Mouse (Mus musculus) monocyte, adult 5-6 weeks (primary cell): Measurements from ENCODE around the gene Grin2b. TPM values are rescaled to one million over a fixed set of nuclear protein-coding genes. Genes with fewer than 3 reads are reported as not detected.
"Not testable (repeated sequence)": the region's sequence is repeated elsewhere in the genome, so short reads cannot be mapped to it uniquely, and the experiment has no call there.

Source experiments
- ATAC-seq: fragments of 153-309, 156-312 bp; replicated peaks from 2 replicates; pipeline ENCODE4 v1.8.0; 2017; ENCODE audit warnings: mild to moderate bottlenecking; ENCODE audit not compliant: low TSS enrichment, insufficient number of reproducible peaks, severe bottlenecking, poor library complexity, low FRiP score
- total RNA-seq: library from RNA; stranded (forward); fragments of 200-1000, 200-491, 200-594 nt; gene quantifications from 3 replicates; pipeline ENCODE4 v1.2.3, GENCODE M21; 2017

Gene Grin2b
- total RNA-seq, 1 experiment from 2014 or later: 0.10 TPM

DNA sequence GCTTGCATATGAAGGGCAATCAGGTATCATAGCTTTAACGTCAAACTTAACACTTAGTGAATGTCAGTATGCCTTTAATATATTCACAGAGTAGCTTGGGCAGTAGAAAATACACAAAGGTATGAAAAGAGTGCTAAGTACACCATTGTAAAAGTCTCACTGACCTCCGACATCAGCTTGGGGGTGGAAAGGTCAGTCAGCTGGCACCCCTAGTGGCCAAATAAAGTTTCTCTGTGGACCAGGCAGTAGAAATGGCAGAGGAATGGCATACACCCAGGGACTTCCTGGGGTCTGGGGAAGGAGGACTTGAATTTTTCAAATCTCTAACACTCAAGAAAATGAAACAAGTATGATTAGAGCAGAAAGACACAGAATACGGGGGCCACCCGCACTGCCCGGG, 339.8 kb downstream of the Grin2b start:
- ATAC-seq: no peak

DNA sequence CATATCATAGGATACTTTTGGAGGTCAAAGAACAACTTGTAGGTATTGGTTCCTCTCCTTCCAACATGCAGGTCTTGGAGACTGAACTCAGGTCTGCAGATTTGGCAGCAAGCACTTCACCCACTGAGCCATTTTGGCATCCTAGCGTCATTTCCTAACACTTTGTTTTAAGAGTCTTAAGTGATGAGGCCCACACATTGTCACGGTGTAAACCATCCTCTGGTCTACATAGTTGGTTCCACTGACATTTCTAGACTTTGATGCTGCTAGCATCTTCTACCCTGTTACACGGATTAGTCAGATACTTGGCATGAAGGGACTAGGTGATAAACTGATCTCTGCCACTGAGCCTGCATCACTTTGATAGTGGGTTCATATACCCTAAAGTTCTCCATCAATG, 341.3 kb downstream of the Grin2b start:
- no peak for ATAC-seq

DNA sequence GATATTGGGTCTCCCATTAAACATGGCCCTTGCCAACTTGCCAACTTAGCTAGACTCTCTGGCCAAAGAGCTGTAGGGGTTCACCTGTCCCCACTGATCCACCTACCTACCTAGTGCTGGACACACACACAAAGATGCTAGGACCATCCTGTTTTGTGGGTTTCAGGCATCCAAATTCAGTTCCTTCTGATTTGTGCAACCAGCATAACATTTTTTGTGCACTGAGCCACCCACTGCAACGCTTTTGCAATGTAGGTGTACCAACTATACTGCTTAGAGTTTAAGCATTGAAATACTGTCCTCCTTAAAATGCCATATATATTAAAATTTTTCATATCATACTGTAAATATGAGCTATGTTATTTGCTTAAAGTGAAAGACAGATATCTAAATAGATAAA, 342.3 kb downstream of the Grin2b start:
- ATAC-seq: no peak

DNA sequence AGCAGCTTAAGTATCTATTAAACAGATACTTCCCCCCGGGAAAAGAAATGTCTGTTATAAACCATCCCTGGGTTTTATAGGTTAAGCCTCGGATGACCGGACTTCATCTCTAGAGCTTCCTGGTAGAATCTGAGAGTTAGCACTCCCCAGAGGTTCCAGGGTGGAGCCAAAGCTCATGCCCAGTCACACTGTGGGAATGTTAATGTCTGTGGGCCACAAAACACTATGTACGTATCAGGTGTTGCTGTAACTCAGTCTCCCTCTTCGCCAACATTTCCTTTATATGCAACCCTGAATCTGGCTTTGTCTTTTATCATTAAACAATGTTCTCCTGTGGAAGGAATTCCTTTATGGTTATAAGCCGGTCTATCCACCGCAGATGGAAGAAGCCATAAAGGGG, 343.9 kb downstream of the Grin2b start:
- ATAC-seq: no peak

DNA sequence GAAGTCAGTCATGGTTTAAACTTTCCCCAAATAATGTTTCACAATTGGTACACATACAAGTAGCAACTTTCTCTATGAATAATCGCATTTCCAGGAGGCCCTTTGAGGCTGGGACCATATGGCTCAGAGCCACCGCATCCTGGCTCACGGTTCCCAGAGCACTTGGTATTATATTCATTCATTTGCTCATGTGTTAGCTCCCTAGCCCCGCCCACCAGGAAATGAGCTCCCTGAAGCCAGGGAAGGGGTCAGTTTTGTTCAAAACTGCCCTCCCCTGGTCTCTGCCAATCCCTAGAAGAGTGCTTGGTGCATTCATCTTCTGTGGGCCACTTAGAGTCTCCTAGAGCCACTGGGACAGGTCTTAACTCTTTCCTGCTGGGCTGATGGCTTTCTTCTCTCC, 344.3 kb downstream of the Grin2b start:
- ATAC-seq: no peak

DNA sequence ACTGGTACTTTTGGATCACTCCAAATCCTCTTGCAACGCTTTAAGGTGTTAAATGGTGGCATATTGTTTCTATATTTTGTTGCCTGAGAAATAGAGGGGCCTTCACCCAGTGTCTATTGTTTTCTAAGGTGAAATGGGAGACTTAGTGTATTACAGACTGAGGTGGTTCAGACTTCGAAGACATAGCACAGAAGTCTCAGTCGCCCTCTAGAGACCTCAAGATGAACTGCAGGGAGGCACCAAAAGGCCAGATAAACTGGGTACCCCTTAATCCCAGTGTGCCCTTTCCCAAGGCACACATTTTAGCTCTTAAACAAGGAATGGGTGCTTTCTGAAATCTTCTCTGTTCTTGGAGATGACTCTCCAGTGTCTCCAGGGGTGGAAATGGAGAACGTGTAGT, 345.4 kb downstream of the Grin2b start:
- ATAC-seq: no peak

DNA sequence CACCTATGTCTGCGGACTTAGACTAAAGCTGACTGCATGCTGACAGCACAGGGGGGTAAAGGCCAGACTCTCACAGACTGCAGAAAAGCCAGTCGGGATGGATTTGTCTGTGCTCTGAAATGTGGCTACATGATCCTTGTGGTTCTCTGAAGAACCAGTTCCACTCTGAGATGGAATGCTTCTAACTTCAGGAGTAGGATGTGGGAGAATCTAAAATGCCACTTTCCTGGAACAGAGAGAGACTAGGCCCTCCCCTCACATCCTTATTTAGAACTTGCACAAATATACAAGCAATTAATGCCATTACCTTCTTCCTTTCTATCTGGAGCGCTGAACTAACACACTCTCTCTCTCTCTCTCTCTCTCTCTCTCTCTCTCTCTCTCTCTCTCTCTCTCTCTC, 346.0 kb downstream of the Grin2b start:
- no peak for ATAC-seq

DNA sequence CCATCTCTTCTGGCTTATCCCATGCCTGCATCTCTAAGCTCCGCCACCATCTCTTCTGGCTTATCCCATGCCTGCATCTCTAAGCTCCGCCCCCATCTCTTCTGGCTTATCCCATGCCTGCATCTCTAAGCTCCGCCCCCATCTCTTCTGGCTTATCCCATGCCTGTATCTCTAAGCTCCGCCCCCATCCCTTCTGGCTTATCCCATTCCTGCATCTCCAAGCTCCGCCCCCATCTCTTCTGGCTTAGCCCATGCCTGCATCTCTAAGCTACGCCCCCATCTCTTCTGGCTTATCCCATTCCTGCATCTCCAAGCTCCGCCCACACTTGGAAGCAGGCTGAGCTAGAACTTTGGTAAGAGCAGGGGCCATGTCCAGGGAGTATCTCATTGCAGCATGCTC, 346.5 kb downstream of the Grin2b start:
- ATAC-seq: not testable (repeated sequence)

DNA sequence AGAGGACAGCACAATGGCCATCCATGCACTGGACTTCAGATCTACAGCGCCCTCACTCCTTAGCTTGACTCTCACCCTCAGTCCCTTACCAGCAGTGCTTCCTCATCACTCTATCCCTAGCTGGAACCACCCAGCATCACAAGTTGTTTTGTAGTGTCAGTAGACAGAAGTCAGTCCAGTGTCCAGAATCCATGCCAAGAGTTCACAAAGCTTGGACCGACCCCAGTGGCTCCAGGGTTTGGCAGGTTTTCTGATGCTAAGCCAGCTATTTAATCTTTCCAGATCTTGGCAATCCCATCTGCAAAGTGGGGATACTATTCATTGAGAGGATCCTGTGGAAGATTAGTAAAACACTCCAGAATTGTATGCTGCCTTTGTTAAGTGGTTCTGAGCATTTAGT, 355.9 kb downstream of the Grin2b start:
- no peak for ATAC-seq

DNA sequence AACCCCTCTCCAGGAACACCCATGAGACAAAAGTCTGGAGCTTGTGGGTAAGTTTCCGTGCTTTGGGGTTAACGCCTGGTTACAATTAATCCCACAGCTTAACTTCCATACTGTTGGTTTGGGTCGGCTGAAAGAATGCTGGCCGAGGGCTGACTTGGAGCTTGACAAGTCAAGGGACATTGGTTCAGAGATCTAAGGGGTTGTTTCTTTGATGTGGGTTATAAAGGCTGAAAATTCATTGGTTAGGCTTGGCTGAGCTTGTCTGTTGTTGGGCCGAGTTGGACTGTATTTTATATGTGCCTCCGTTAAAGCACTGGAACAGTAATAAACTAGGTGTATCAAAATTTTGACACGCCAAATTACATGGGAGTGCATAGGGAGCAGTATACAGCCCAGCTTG, 359.6 kb downstream of the Grin2b start:
- ATAC-seq: no peak

DNA sequence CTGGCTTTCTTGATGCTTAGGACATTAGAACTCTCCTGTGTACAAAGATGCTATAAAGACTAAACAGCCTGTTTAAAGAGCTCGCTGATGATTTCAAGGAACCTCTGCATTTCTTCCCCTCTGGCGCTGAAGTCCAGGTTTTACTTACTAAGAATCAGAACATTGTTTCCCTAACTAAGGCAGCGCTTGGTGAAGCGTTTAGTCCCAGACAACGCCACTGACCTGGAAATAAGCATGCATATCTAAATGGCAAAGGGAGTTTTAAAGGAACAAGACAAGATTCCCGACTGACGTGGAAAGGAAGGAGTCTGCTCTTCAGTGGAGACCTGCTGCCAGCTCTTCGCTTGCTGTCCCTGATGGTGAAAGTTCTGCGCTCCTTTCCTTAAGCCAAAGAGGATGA, 367.9 kb downstream of the Grin2b start:
- ATAC-seq: no peak

DNA sequence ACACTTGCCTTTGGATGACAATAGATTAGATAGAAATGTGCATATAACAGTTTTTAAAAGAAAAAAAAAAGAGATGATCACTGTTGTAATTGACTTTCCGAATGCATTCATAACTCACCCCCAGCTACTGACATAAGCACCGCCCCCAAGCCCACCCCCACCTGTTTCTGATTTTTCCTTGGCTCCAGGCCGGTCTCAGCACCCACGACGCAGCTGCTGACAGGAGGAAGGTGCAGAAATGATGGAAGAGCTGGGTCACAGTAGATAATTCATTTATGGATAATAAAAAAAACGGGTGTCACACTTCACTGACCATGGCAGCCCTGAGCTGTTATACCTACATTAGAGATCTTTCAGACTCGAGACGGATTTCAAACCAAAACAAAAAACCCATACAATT, 373.4 kb downstream of the Grin2b start:
- ATAC-seq: no peak

DNA sequence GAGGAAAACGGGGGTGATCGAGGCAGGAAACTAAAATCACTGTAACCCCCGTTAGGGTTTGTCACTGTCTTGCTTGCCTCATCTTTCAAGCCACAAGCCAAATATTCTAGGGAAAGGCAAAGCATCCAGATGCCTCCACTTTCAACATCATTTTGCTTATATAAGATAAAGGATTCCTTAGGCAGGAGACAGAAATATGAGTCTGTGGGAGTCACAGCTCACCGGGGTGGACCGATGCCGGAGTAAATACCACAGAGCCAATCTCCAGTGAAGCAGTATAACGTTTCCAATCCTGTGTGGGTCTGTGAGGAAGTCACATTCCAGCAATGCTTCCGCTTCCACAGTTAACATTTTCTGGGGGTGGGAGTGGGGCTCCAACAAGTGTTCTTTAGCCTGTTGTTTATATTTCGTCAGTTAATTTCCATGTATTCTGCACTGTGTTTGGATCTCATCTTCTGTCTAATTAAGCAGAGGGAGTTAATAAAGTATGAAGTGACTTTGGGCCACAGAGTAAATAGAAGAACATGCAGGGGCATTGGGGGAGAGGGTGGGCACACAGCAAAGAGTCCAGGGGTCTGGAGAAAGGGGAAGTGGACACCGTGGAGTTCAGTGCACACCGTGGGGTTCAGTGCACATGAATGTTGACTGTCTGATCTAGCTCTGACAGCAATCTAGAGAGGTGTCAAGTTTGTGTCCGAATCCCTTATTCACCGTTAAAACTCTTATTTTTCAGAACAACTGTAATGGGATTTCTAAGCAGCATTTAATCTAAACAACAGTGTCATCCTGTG, 374.9 kb downstream of the Grin2b start:
- no peak for ATAC-seq

DNA sequence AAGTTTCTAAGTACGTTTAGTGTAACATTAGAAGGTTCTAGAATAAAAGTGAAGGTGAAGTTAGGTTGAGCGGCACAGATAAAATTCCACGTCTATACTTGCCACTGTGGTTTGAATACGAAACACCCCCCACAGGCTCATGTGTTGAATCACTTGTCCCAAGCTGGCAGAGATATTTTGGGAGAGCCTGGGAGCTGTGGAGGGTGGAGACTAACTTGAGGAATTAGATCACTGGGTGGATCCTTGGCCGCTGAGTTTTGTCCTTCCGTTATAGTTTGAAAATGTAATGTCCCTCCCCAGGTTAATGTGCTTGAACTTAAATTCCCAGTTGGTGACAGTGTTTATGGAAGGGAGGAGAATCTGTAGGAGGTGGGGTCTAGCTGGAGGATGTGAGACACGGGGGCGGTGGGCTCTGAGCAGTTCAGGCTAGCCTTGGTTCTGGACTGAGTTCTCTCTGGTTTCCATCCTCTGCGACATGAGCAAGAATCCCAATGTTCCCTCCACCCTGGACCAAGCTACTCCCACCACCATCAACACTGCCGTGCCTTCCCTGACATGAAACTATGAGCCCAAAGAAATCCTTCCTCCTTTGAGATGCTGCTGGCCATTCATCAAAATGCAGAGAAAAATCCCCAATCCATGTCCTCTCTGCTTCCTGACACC, 375.8 kb downstream of the Grin2b start:
- no peak for ATAC-seq

DNA sequence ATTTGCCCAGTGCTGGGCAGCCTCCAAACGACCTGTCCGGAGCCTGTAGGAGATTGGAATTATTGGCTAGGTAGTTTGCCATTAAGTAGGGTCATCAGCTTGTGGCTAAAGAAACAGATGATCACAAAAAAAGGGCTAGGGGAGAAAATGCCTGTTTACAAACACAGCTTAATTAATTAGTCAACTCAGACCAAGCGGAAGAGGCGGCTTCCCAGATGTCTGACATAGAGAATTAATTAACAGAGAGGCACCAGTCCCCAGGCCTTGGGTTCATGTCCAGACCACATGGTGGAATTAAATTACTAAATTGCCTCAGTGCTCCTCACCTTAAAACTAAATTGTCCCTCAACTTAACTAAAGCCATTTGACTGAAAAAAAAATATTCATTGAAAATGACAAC, 376.4 kb downstream of the Grin2b start:
- no peak for ATAC-seq

DNA sequence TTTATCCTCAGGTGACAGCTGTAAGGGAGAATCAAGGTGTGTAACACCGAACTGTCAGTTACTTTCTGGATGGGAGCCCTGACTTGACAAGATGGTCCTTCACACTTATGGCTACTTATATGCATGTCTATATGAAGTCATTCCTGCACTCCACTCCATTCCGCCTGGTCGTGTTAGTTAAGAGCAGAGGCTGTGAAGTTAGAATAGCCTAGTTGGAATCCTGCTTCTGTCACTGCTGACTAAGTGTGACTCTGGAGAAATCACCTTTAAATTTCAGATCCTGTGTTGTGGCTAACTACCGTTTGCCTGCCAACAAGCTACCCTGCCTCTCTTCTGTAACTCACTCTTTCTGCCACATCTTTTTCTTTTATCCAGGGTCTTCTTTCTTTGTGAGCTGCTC, 381.9 kb downstream of the Grin2b start:
- no peak for ATAC-seq

DNA sequence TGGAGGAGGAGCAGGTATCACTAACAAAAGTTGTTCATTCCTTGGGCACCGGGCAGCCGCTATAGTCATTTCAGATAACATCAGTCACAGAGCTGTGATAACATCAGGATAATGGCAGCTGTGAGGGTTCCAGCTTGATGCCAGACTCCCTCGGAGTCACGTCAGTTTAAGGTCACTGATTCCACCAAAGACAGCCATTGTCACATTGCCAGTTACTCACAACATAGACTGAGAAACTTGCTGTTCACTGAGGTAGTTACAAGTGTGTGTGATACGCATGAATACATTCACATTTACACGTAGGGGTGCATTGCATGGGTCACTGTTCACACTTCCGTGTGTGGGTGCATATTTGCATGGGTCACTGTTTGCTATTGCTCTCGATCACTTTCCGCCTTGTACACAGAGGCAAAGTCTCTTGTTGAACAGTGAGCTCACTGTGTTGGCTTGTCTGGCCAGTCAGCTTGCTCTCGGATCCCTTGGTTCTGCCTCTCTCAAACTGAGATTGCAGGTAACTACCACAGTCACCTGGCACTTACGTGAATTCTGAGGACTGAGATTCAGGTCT, 383.6 kb downstream of the Grin2b start:
- no peak for ATAC-seq

DNA sequence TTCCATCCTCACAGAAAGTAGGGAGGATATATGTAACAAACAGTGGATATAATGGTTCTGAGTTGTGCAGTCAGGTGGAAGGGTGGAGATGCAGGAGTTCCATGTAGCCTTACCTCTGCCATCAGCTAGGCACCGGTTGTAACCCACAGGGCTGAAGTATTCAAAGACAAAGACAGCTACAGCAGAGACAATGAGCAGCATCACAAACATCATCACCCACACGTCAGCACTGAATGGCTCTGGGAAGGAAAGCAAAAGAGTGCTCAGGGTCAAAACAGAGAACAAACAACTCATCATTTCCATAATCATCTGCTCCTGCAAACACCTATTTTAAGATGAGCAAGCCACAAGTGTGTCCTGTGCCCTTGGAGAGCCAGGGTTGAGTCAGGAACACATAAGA, 398.6 kb downstream of the Grin2b start:
- no peak for ATAC-seq

DNA sequence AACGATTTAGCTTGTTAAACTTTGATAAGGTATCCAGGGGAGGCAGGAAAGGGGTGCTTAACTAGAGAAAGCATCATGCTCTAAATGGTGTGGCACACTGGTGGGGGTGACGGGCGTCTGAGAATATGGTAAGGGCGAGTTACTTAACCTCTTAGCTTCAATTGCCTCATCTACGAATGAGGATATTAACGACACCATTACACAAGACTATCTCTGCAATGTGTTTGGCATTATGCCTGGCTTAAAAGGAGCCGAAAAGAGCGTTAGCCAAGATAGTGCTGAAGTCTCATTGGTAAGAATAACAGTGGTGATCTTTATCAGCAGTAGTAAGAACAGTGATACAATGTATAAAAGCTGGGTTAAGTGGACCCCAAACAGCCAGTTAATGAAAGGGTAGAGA, 405.7 kb downstream of the Grin2b start:
- no peak for ATAC-seq

DNA sequence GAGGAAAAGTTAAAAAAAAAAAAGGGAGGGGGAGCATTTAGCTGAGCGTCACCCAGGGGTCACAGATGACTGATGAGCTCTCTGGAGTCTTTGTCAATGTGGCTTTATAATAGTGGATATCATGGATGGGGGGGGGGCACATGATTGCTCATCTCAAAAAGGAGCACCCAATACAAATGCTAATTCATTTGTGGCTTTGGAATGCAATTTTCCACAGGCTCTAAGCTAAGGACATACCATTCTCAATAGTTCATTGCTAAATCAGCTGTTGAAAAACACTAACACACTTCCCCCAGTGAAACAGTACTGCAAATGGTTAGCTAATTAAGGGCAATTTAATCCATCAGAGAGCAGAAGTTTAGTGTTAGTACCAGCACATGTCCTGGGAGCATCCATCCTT, 414.6 kb downstream of the Grin2b start:
- no peak for ATAC-seq
